Mouse (Mus musculus): ENCODE data around the gene Ptpn1. TPM values are rescaled to one million over a fixed set of nuclear protein-coding genes. Genes with fewer than 3 reads are reported as not detected.

Ptpn1 gene
- polyA plus RNA-seq, 1 experiment from 2014 or later = 45.1 TPM

GRCm38 (mm10) chr2:167903242-167903952, 28.5 kb upstream of the Ptpn1 start:
- Histone ChIP-seq H3K9ac (no peak overlapping the region), H3K36me3 (no peaks in the 10 kb centered on the region), H3K27ac (no peak overlapping the region), H3K4me2 (no peak overlapping the region), H3K4me3 (no peak overlapping the region), H3K9me3 (replicated peaks) (no peaks in the 10 kb centered on the region), H3K4me1 (replicated peaks) (peaks cover 12% of the 10 kb centered on the region), H3K27me3 (peaks cover 19% of the 10 kb centered on the region)
- 74% methylated on average over 11 of the region's 11 CpGs for WGBS
- ATAC-seq (replicated peaks; ENCODE audit: insufficient number of reproducible peaks, insufficient read depth, low FRiP score, low read depth) = no peak

DNA sequence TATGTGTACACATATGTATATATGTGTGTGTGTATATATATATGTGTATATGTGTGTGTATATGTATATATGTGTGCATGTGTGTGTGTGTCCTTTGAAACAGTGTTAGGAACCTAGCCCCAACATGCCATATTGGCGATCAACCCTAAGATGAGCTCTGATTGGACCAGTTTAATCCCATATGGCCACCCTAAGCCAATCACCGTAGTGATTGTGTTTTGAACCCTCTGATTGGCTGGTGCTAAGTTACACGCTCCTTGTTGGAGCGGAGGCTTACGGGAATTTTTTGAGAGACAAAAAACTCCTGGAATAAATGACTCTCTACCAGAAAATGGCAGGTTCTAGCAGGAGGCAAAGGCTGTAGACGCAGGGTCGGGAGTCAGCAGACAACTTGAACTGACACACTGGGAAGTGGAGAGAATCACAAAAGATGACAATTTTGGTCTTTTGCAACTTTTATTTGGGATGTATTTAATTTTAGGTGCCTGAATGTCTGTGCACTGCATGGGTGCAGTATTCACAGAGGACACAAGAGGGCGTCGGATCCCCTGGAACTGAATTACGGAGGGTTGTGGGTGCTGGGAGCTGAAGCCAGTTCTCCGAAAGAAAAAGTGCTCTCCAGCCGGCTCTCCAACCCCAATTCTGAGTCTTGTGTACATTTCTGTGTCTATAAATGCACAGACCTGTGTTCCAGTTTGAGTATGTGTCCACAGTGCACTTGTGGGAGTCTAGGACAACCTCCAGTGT, 27.1 kb upstream of the Ptpn1 start:
- no peaks in the 10 kb centered on the region for H3K36me3 ChIP-seq
- peaks cover 8% of the 10 kb centered on the region for H3K4me1 ChIP-seq (replicated peaks)
- no peak overlapping the region for H3K4me3 ChIP-seq
- H3K4me2 ChIP-seq = no peak overlapping the region
- H3K9ac ChIP-seq = no peak overlapping the region
- H3K27me3 ChIP-seq = peaks cover 12% of the 10 kb centered on the region; the same call in 1 of the 2 replicates
- 78% methylated on average over 12 of the region's 12 CpGs for WGBS
- H3K27ac ChIP-seq = no peak overlapping the region
- no peak for ATAC-seq (replicated peaks; ENCODE audit: insufficient number of reproducible peaks, insufficient read depth, low FRiP score, low read depth)
- no peaks in the 10 kb centered on the region for H3K9me3 ChIP-seq (replicated peaks)

DNA sequence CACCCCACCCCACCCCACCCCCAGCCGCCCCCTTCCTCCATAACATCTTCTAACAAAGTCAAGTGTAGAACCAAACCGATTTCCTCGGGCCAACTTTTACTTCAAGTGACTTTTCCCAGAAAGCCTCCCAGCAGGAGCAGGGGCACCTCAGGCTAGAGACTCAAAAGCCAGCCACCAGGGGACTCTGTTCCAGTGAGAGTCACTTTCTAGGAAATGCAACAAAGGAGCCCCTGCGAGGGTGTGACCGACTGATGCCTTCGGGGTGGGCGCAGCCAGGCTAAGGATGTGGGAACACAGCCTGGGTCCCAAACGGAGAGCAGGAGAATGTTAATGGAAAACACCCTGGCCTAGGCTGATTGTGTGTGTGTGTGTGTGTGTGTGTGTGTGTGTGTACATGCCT, 26.3 kb upstream of the Ptpn1 start:
- Histone ChIP-seq H3K9me3 (replicated peaks) (no peaks in the 10 kb centered on the region), H3K4me2 (no peak overlapping the region), H3K9ac (no peak overlapping the region), H3K4me1 (replicated peaks) (peaks cover under 1% of the 10 kb centered on the region), H3K36me3 (no peaks in the 10 kb centered on the region), H3K27me3 (0 out of 2 replicates have a peak, but pooled peaks cover 5% of the 10 kb centered on the region), H3K4me3 (no peak overlapping the region), H3K27ac (no peak overlapping the region)
- WGBS = 57% methylated on average over 8 of the region's 8 CpGs
- ATAC-seq (replicated peaks; ENCODE audit: insufficient number of reproducible peaks, insufficient read depth, low FRiP score, low read depth) = no peak

- no peak overlapping the region for H3K4me3 ChIP-seq
- no peak overlapping the region for H3K4me2 ChIP-seq
- no peak overlapping the region for H3K9ac ChIP-seq
- H3K27ac ChIP-seq = no peak overlapping the region
- ATAC-seq (replicated peaks; ENCODE audit: insufficient number of reproducible peaks, insufficient read depth, low FRiP score, low read depth) = no peak
- no peaks in the 10 kb centered on the region for H3K4me1 ChIP-seq (replicated peaks)
- no peaks in the 10 kb centered on the region for H3K9me3 ChIP-seq (replicated peaks)
- no peaks in the 10 kb centered on the region for H3K36me3 ChIP-seq
- H3K27me3 ChIP-seq = no peaks in the 10 kb centered on the region
Observed at GRCm38 (mm10) chr2:167906729-167907128, 25.1 kb upstream of the Ptpn1 start.

DNA sequence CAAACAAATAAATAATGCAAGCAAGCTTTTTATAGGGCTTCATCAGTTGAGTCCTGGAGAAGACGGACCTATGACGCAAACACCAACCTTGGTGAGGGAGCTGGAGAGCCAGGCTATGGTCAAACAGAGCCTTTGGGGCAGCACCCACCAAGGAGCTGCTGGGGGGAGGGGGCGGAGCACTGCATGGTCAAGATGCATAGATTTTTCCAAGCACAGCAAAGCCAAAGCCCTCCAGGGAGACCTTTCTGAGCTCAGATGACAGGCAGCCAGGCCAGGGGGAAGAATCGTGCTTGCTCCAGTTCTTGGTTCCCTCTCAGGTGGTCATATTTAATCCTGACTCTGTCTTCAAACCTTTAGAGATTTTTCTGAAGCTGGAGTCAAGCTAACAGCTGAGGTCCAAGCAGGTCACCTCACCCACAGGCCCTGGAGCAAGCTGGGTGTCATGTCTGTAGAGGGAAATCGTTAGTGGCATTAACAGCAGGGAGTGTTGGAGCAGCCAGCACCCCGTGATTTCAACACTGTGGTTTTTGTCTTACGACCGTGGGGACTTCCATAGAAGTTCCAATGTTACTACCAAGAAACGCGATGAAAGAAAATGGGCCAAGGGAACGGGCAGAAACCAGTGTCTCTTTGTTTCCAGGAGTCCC, 22.2 kb upstream of the Ptpn1 start:
- Histone ChIP-seq H3K4me1 (replicated peaks) (no peaks in the 10 kb centered on the region), H3K27me3 (no peaks in the 10 kb centered on the region), H3K9ac (no peak overlapping the region), H3K4me2 (no peak overlapping the region), H3K4me3 (no peak overlapping the region), H3K36me3 (no peaks in the 10 kb centered on the region), H3K27ac (no peak overlapping the region), H3K9me3 (replicated peaks) (no peaks in the 10 kb centered on the region; the same call in 1 of the 2 replicates)
- WGBS = 71% methylated on average over 11 of the region's 11 CpGs
- no peak for ATAC-seq (replicated peaks; ENCODE audit: insufficient number of reproducible peaks, insufficient read depth, low FRiP score, low read depth)

DNA sequence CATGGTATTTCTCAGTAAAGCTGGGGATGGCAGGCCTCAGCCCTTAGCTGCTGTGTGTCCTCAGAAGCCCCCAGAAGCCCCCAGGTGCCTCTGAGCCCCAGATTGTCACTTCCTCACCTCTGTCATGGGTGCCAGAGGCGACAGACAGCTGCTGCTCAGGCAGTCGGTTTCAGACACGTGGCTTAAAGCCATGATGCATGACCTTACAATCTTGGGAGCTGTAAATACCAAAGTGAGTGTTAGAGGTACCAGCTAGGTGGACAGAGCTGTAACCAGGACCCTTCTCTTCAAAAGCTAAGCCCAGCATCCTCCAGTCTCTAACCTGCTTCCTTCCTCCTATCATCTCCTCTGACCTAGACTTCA, 21.7 kb upstream of the Ptpn1 start:
- H3K27ac ChIP-seq = no peak overlapping the region
- no peak for ATAC-seq (replicated peaks; ENCODE audit: insufficient number of reproducible peaks, insufficient read depth, low FRiP score, low read depth)
- no peaks in the 10 kb centered on the region for H3K4me1 ChIP-seq (replicated peaks)
- H3K36me3 ChIP-seq = no peaks in the 10 kb centered on the region
- H3K4me3 ChIP-seq = no peak overlapping the region
- no peaks in the 10 kb centered on the region; the same call in 1 of the 2 replicates for H3K9me3 ChIP-seq (replicated peaks)
- H3K27me3 ChIP-seq = no peaks in the 10 kb centered on the region
- 40% methylated on average over 3 of the region's 3 CpGs for WGBS
- no peak overlapping the region for H3K9ac ChIP-seq
- no peak overlapping the region for H3K4me2 ChIP-seq

- Histone ChIP-seq H3K36me3 (no peaks in the 10 kb centered on the region), H3K9ac (no peak overlapping the region)
Observed at GRCm38 (mm10) chr2:167911511-167911910, 20.3 kb upstream of the Ptpn1 start.

DNA sequence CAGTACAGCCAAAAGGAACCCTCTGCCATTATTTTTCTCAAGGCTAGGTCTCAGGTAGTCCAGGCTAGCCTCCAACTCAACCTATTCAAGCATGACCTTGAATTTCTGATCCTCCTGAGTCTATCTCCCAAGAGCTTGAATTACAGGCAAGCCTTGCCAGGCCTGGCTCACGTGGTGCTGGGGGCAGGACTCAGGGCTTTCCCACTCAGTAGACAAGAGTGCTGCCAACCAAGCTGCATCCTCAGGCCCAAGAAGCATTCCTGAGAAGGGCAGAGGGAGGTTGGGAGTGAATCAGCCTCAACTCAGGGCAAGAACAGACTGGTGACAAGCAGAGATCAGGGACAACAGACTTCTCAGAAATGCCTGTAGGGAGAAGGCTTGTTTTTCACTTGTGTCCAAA, 12.8 kb upstream of the Ptpn1 start:
- no peaks in the 10 kb centered on the region for H3K36me3 ChIP-seq
- no peak overlapping the region for H3K4me3 ChIP-seq
- 64% methylated on average over 1 of the region's 1 CpGs for WGBS
- H3K27me3 ChIP-seq = no peaks in the 10 kb centered on the region
- H3K9me3 ChIP-seq (replicated peaks) = no peaks in the 10 kb centered on the region
- no peak overlapping the region for H3K4me2 ChIP-seq
- H3K27ac ChIP-seq = no peak overlapping the region
- H3K9ac ChIP-seq = no peak overlapping the region
- no peak for ATAC-seq (replicated peaks; ENCODE audit: insufficient number of reproducible peaks, insufficient read depth, low FRiP score, low read depth)
- H3K4me1 ChIP-seq (replicated peaks) = peaks cover 7% of the 10 kb centered on the region; the same call in 1 of the 2 replicates

More at GRCm38 (mm10) chr2:167911511-167911910, 20.3 kb upstream of the Ptpn1 start:
- Histone ChIP-seq H3K27me3 (no peaks in the 10 kb centered on the region), H3K9me3 (replicated peaks) (no peaks in the 10 kb centered on the region; the same call in 1 of the 2 replicates), H3K27ac (no peak overlapping the region), H3K4me2 (no peak overlapping the region), H3K4me3 (no peak overlapping the region), H3K4me1 (replicated peaks) (no peaks in the 10 kb centered on the region)
- 83% methylated on average over 5 of the region's 5 CpGs for WGBS
- no peak for ATAC-seq (replicated peaks; ENCODE audit: insufficient number of reproducible peaks, insufficient read depth, low FRiP score, low read depth)

DNA sequence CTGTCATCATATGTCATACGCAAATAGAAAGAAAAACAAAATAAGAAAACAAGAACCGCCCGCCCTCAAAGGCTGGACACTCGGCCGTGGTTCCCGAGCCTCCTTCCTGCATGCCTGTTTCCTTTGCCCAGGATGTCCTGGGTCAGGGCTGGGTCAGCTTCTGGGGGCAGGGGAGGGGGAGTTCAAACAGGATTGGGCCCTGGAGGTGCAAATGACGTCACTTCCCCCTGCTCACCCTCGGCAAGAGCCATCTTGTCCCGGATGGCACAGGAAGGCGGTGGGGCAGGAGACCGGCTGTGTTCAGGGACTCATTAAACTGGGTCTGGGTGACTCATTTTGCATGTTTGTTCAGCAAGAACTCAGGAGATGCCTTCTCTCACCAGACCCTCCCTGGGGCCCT, 11.8 kb upstream of the Ptpn1 start:
- no peak overlapping the region for H3K4me2 ChIP-seq
- no peak overlapping the region for H3K4me3 ChIP-seq
- H3K4me1 ChIP-seq (replicated peaks) = peaks cover 12% of the 10 kb centered on the region
- H3K27ac ChIP-seq = no peak overlapping the region
- 60% methylated on average over 11 of the region's 11 CpGs for WGBS
- no peaks in the 10 kb centered on the region for H3K27me3 ChIP-seq
- no peaks in the 10 kb centered on the region for H3K36me3 ChIP-seq
- no peak for ATAC-seq (replicated peaks; ENCODE audit: insufficient number of reproducible peaks, insufficient read depth, low FRiP score, low read depth)
- H3K9ac ChIP-seq = no peak overlapping the region
- H3K9me3 ChIP-seq (replicated peaks) = no peaks in the 10 kb centered on the region

- Histone ChIP-seq H3K4me2 (no peak overlapping the region), H3K4me3 (no peak overlapping the region), H3K27ac (no peak overlapping the region), H3K4me1 (replicated peaks) (peaks cover 21% of the 10 kb centered on the region), H3K9me3 (replicated peaks) (no peaks in the 10 kb centered on the region), H3K27me3 (no peaks in the 10 kb centered on the region), H3K36me3 (no peaks in the 10 kb centered on the region), H3K9ac (no peak overlapping the region)
- WGBS = 84% methylated on average over 9 of the region's 9 CpGs
- no peak for ATAC-seq (replicated peaks; ENCODE audit: insufficient number of reproducible peaks, insufficient read depth, low FRiP score, low read depth)
Observed at GRCm38 (mm10) chr2:167920960-167921495, 10.8 kb upstream of the Ptpn1 start.

GRCm38 (mm10) chr2:167921823-167922222, 10.0 kb upstream of the Ptpn1 start:
- Histone ChIP-seq H3K36me3 (no peaks in the 10 kb centered on the region), H3K4me2 (no peak overlapping the region), H3K27ac (no peak overlapping the region), H3K4me3 (no peak overlapping the region), H3K9ac (no peak overlapping the region), H3K4me1 (replicated peaks) (peaks cover 21% of the 10 kb centered on the region), H3K27me3 (no peaks in the 10 kb centered on the region), H3K9me3 (replicated peaks) (no peaks in the 10 kb centered on the region)
- no peak for ATAC-seq (replicated peaks; ENCODE audit: insufficient number of reproducible peaks, insufficient read depth, low FRiP score, low read depth)
- WGBS = 70% methylated on average over 8 of the region's 8 CpGs
